Mouse (Mus musculus): Measurements from ENCODE around the gene Sbf2. TPM values are rescaled to one million over a fixed set of nuclear protein-coding genes. Genes with fewer than 3 reads are reported as not detected.

Sbf2 gene
- total RNA-seq, 2 experiments from 2014 or later, result 32.7 to 36.6 TPM

- no peak for DNase-seq (ENCODE audit: low spot score in 2 of 2)
Measured at GRCm38 (mm10) chr7:110314401-110314890, 300.3 kb downstream of the Sbf2 start.

DNA sequence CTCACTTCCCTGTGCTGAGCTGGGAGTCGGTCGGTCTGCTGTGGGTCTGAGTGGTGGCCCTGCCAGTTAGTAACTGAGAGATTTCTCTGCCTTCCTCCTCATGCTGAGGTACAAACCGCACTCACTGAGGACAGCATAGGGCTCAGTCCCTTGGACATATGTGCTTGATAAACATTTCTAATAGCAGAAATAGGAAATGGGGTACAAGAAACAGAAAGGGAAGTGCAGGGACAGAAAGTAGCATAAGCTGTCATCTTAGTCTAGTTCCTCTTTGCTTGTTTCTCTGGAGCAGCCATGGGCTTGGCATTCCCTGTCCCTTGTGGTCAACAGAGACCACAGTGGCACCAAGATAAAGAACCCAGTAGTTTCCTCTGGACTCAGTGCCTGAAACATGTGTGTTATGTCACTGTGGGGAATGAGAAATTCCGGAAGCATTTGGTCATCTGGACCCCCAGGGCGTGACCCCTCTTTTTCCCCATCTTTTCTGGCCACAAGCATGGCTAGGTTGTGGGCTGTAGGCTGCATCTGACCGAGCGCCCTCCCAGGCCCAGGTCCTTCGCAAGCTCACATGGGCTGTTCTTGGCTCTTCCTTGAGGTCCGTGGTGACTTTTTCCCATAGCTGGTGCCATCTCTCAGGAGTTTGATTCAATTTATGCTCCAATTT is 301.2 kb downstream of the Sbf2 start:
- no peak for DNase-seq (ENCODE audit: low spot score in 2 of 2)

DNA sequence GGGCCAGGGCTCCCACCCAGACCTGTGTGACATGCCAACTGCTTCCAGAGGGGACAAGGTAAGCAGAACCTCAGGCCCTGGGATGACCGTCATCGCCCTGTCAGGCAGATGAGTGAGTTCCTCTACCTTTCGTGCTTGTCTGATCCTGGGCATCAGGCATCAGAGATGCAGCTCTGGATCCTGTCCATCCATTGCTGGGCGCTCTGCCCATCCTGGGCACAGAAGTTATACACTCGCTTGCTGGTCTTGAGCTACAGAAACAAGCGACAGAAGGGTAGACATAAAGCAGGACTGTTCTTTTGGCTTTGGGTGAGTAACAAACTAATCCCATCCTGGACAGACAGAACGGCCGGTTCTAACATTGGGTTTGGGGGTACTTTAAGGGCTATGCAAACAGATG is 305.5 kb downstream of the Sbf2 start:
- no peak for DNase-seq (ENCODE audit: low spot score in 2 of 2)

GRCm38 (mm10) chr7:110307741-110308140 is 307.0 kb downstream of the Sbf2 start:
- no peak for DNase-seq (ENCODE audit: low spot score in 2 of 2)

- no peak for DNase-seq (ENCODE audit: low spot score in 2 of 2)
Measured at GRCm38 (mm10) chr7:110306281-110306680, 308.4 kb downstream of the Sbf2 start.

DNA sequence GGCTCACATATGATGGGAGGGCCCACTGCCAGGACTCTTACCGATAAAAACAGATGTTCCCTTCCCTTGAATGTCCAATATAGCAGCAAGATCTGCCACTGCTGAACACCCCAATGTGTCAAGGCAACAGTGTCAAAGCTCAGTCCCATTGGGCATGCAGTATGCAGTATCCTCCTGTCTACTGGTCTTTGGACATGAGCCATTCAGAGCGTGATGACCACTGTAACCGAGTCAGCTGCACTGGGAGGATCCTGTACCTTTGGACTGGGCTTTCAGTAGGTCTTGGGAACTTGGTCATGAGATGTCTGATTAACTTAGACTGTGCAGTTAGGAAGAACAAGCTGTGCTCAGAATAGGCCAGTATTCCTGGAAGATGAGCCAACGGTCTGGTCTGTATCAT is 309.2 kb downstream of the Sbf2 start:
- no peak for DNase-seq (ENCODE audit: low spot score in 2 of 2)

DNA sequence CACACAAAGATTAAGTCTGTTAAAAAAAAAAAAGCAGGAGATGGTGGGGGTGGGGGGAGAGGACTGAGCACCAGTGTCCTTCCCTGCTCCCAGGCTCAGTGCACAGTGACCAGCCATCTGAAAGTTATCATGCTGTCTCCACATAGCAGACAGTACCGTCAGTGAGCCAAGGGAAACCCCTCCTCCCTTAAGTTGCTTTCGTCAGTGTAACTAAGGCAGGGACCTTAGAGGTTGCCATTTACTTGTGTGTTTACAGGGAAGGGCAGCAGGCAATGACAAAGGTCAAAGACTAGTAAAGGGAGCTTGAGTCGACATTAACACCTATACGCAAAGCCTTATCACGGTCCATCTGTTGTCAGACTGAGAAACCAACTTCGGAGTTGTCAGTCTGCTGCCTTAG is 311.8 kb downstream of the Sbf2 start:
- DNase-seq (ENCODE audit: low spot score in 2 of 2), result no peak

- no peak for DNase-seq (ENCODE audit: low spot score in 2 of 2)
Measured at GRCm38 (mm10) chr7:110298739-110299410, 315.8 kb downstream of the Sbf2 start.

DNA sequence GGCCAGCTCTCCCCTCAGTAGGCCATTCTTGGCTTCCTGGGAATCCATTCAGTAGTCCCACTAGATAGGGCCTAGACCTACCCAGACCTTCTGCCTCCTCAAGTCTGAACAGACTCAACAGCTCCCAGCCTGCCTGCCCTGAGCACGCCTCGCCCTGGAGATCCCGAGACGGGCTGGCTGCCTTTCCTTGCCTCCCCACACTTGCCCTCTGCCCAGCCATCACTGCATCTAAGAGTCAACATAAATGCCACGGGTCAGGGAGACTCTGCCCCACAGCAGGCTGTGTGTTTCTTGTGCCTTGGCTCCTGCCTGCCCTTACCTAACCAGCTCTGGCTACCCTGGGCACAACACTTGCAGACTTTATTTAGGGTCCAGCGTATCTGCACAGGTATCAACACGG is 316.6 kb downstream of the Sbf2 start:
- DNase-seq (ENCODE audit: low spot score in 2 of 2), result no peak

DNA sequence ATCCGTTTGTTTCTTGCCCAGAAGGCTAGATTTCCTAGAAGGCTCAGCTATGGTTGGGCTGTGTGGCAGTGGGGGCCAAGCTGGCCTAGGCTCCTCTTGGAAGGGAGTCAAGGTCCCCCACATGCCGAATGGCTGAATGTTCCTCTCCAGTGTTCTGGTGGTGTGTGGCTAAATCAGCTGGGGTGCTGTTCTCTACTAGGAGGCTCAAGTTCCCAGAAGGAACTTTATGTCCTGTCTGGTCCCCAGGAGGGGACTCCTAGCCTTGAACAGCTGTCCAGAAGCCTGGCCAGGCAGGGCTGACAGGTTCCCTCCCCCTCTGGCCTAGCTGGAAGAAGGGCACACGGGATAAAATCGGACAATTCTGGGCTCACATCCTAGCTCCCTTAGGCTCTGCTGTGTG is 317.1 kb downstream of the Sbf2 start:
- DNase-seq (ENCODE audit: low spot score in 2 of 2), result no peak

DNA sequence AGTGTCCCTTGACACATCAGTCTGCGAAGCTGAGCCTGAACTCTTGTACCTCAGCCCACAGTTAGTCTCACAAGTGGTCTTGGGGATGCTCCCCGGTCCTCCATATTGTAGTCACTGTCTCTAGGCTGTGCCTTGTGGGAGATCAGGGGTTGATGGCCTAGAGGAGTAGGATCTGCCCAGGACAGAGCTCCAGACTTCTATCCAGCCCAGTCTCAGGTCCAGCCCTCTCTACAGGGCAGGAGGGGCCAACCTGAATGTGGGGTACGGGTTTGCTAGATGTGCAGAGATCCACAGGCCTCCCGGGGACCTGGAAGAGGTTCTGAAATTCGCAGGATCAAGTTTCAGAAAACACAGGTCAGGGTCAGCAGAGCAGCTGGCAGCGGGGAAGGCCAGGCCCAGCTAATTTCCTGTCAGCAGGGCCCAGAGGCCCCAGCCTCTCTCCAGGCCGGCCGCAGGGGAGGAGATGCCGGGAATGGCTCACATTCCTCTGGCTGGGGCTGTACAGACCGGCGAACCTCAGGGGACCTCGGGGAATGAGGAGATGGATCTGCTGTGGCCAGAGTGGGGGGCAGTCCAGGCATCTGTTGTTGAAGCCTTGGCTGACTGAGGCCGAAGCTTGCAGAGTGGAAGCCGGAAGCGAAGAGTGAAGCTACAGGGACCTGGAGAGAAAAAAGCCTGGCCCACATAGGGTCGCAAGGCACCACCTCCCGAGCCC is 317.7 kb downstream of the Sbf2 start:
- DNase-seq (ENCODE audit: low spot score in 2 of 2), result peak; percentile 36 to 55

- no peak for DNase-seq (ENCODE audit: low spot score in 2 of 2)
Measured at GRCm38 (mm10) chr7:110289647-110290046, 325.1 kb downstream of the Sbf2 start.

GRCm38 (mm10) chr7:110288731-110289191 is 326.0 kb downstream of the Sbf2 start:
- DNase-seq (ENCODE audit: low spot score in 2 of 2), result peak in 1 of 2 experiments; percentile 45

DNA sequence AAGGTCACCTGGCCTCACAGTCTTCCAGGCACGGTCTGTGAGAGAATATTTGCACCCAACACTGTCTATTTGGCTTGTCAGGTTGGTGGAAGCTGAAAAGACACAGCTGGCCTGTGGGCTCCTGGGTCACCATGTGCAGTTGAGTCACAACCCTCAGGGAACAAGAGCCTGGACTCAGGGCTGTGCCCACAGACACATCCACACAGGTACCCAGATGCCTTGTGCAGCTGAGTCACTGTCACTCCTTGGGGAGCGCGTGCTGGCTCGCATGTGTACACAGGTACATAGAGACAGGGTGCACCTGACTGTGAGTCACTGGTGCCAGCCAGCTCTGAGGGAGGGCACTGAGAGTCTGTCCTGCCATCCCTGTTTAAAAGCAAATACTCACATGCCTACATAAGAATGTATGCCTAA is 326.5 kb downstream of the Sbf2 start:
- DNase-seq (ENCODE audit: low spot score in 2 of 2), result no peak

DNA sequence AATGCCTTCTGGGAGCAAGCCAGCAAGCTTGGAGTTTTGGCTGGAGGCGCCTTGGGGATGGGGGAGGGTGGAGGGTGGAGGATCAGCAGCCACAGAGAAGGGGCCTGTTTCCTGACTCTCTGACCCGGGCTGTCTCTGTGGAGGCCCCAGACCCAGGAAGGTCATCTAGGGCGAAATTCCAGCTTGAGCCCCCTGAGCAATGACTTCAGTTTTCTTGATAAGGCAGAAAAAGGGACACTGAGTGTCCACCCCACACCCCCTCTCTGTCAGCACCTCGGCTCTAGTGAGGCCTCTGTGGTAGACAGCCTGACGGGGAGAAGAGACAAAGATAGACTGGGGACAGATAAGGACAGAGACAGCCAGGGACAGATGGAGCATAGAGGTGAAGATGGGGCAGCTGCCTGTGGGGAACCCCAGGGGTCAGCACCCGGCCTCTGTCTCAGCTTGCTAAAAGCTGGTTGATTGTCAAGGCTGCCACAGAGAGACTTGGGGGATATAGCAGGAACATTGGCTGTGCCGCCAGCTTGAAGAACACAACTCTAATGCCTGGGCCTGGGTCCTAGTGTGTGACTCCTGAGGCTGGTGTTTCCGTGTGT is 327.1 kb downstream of the Sbf2 start:
- DNase-seq (ENCODE audit: low spot score in 2 of 2), result no peak

- DNase-seq (ENCODE audit: low spot score in 2 of 2), result peak; percentile 86 to 87
Measured at GRCm38 (mm10) chr7:110286838-110287475, 327.8 kb downstream of the Sbf2 start.

GRCm38 (mm10) chr7:110286198-110286732 is 328.5 kb downstream of the Sbf2 start:
- no peak for DNase-seq (ENCODE audit: low spot score in 2 of 2)

DNA sequence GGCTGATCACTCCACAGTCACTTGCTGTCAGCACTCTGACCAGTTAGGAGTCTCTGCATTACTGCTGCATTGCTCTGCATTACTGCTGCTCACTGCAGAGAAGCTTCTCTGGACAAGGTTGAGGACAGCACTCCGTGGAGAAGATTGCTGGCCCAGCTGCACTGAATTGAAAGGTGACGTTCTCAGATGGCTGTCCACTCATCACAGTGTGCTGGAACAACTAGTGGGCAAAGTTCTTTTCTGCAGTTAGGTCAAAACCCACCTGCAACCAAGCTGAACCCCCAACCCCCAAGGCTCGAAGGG is 328.9 kb downstream of the Sbf2 start:
- no peak for DNase-seq (ENCODE audit: low spot score in 2 of 2)

GRCm38 (mm10) chr7:110285076-110285848 is 329.5 kb downstream of the Sbf2 start:
- no peak for DNase-seq (ENCODE audit: low spot score in 2 of 2)

Measured in adrenal gland, adult 18-20 months (tissue).